Mouse (Mus musculus): ENCODE data around the gene Olfr1045. TPM values are rescaled to one million over a fixed set of nuclear protein-coding genes. Genes with fewer than 3 reads are reported as not detected.
"Not testable (repeated sequence)": the region's sequence is repeated elsewhere in the genome, so short reads cannot be mapped to it uniquely, and the experiment has no call there.

Olfr1045 gene
- not detected in 2 replicates for polyA plus RNA-seq (2012; rRNA removed)

DNA sequence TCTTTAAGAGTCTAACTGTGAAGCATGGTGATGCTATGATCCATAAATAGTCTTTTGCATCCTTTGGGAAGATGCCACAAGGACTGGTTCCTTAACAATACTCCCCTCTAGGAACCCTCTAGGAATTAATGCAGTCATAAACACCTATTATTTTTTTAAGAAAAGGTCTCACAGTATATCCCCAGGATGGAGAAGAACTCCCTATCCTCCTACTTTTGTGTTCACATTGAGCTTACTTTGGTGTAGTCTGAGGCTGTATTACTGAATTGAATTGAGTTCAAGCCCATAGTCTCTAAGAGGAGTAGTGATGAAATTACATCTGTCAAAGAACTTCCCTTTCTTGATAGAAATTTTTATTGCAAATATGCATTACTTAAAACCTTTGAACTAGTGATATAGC is at the start of gene Olfr1045:
TSS of gene Olfr1045 (minus strand) at position 101 of the 400 bp plus-strand sequence.
- DNase-seq (ENCODE audit: low read depth, low spot score) = no peak

DNA sequence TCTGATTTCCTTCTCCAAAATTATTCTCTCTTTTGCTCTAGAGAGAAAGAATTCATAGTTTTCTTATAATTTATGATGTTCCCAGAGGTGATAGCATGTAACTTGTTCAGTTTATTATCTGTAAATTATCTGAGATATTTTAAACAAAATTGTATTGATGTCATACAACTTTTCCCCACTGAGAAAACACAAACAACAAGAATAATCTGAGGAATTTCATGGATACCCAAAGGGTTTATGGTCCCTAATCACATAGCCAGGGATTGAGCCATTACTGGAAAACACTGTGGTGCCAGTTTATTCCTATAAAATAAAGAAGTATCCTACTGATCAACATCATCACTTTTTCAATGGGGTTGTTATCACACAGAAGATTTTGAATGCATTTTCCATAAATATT is 37.4 kb upstream of the Olfr1045 start, which contains the start of gene Olfr1048:
TSS of gene Olfr1048 (minus strand) at position 101 of the 400 bp plus-strand sequence.
- DNase-seq (ENCODE audit: low read depth, low spot score) = no peak

DNA sequence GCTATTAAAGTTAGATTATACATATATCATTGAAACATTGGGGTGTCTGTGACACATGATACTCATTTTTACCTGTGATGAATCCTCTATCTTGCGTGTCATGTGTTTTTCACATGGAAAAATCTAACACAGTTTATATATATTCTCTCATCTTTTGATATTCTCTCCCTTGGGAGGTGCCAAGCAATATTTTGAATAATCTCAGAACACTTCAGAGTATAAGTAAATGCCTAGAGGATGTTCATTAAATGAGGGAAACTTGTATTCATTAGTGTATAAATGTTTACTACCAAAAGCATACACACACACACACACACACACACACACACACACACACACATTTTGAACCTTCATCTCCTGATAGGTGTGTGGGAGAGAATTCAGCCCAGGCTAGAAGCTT is 28.5 kb upstream of the Olfr1045 start, which contains the start of gene Olfr1047:
TSS of gene Olfr1047 (minus strand) at position 101 of the 400 bp plus-strand sequence.
- WGBS = 89% methylated on average over 1 of the region's 1 CpGs
- no peak for DNase-seq (ENCODE audit: low read depth, low spot score)

DNA sequence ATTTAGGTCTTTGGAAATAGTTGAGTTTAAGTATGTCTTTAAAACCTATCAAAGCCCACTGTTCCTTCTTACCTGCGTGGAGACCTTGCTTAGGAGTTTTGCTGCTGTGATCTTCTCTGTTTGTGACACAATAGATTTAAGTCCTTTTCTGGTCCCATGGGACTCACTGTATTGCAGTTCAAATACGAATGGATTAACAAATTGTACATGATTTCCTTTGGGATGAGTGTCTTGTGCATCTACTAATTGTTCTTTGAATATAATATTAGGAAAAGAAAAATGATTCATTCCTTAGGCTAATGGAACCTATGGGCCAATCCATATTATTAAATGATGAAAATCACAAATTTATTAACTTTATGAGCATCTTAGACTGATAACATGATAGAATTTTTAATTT is 16.4 kb upstream of the Olfr1045 start, which contains the start of gene Olfr1046:
TSS of gene Olfr1046 (minus strand) at position 101 of the 400 bp plus-strand sequence.
- WGBS = 56% methylated on average over 2 of the region's 2 CpGs
- DNase-seq (ENCODE audit: low read depth, low spot score) = no peak

DNA sequence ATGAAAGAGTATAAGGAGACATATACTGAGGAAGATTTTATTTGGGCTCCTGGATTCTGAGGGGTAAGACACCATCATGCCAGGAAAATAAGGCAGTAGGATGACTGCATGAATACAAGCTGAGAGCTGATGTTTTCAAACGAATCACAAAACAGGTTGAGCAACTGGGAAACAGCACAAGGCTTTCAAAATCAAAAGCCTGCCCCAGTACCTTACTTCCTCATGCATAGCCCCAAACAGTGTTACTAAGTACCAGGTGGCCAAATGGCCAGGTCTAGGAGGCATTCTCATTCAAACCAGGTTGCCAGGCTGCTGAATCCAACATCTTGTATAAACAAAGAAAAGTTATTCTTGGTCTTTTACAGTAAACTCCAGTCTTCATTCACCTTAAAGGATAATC is 6.9 kb downstream of the Olfr1045 start:
- WGBS = 30% methylated on average over 1 of the region's 1 CpGs

DNA sequence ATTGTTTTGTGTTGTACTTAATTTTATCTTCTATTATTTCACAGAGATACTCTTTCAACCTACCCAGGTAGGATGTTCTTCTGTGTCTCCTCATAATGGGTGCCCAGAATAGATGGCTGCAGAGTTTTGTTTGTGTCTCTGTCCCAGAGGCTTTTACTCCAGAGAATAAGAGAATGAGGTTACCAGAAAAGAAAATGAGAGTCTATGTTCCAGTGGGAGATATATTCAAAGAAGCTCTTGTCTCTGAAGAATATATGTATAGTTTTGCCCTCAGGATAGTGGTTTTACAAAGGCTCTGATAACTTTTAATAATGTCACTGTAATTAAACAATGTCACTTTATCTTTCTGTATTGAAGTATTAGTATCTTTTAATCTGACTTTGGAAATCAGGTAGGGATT is 17.2 kb downstream of the Olfr1045 start, which contains the start of gene Olfr52:
TSS of gene Olfr52 (minus strand) at position 101 of the 400 bp plus-strand sequence.
- no peak for DNase-seq (ENCODE audit: low read depth, low spot score)

More for the DNA sequence above, 6.9 kb downstream of the Olfr1045 start:
- DNase-seq (ENCODE audit: low read depth, low spot score) = no peak

DNA sequence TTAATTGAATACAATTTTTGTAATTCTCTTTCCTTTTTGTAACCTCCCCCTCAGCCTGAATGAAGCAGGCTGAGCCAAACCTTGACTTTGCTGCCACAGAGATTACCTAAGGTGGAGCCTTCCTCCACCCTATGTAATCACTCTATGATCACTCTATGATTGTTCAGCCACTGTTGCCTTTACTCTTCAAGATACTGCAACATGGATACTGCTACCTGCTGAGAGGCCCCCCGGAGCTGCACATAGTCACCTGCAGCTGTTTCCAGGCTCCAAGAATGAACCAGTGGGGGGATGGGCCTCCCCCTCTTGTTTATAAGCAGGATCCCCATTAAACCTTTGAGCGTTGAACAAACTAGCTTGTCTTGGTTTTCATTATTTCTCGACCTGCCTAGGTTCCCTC is 22.9 kb downstream of the Olfr1045 start:
- DNase-seq (ENCODE audit: low read depth, low spot score) = no peak
- WGBS = 59% methylated on average over 3 of the region's 3 CpGs

DNA sequence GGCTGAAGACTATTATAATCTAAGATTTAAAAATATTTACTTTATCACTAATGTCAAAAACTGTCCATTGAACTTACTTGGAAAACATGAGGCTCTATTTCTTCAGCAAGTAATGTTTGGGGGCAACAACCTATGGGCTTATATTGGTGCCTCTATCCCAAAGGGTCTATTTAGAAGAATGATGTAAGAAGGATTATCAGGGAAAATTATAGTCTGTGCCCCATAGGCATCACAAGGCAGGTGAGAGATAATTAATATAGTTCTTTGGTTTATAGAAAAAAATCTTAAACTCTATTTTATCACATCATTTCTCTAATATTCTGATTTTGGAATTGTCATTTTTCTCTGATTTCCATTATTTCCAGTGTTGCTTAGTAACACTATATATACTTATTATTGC is 25.1 kb downstream of the Olfr1045 start, which contains the start of gene Olfr1044:
TSS of gene Olfr1044 (minus strand) at position 101 of the 400 bp plus-strand sequence.
- no peak for DNase-seq (ENCODE audit: low read depth, low spot score)

DNA sequence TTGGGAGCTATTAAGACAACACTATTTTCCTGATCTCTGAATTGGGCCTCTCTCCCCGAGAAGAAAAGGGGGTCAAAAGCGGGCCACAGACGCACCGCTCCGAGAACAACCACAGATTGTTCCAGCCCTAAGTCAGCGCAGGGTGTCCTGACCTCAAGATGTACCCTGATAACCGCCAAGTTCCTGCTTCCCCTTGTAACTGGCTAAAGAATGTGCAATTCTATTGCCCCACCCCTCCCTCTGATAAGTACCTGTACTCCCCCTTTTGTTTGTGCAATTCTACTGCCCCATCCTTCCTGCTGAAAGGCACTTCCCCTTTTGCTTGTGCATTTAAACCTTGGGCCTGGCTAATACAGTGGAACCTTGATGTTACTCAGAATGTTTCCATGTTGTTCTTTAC is 27.4 kb downstream of the Olfr1045 start:
- WGBS = 68% methylated on average over 7 of the region's 7 CpGs
- DNase-seq (ENCODE audit: low read depth, low spot score) = not testable (repeated sequence)

DNA sequence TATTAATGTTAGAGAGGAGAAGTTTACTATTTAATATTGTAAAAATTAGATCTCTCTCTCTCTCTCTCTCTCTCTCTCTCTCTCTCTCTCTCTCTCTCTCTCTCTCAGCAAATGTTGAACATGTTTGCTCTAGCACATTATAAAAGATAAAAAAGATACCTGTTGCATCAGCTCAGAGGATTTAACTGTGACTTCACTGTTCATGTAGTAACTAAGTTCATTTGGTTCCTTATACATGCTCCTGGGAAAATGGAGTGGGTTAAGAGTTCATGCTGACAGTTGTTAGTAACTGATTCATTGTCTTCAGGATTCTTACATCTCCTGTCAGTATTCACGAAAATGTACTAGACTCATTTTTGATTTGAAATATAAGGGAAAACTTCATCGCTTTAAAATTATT is 35.4 kb downstream of the Olfr1045 start, which contains the start of gene Olfr1043:
TSS of gene Olfr1043 (minus strand) at position 101 of the 400 bp plus-strand sequence.
- DNase-seq (ENCODE audit: low read depth, low spot score) = no peak
- 79% methylated on average over 2 of the region's 2 CpGs for WGBS

DNA sequence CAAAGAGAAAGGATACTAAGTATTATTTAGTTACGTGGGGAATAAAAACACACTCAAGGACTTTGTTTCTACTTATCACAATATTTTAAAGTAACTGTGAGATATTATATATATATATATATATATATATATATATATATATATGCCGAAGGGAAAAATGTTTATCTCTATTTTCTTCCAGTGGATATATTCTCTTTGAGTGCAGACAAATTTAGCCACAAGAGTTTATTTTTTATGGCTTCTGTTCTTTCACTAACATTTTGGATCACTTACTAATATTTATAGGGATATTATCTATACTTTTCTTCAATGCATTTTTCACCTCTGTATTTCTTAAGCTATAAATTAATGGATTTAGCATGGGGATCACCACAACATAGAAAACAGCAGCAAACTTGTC is 41.1 kb downstream of the Olfr1045 start, which contains the start of gene Olfr1042:
TSS of gene Olfr1042 (minus strand) at position 101 of the 400 bp plus-strand sequence.
- 89% methylated on average over 2 of the region's 2 CpGs for WGBS
- no peak for DNase-seq (ENCODE audit: low read depth, low spot score)

DNA sequence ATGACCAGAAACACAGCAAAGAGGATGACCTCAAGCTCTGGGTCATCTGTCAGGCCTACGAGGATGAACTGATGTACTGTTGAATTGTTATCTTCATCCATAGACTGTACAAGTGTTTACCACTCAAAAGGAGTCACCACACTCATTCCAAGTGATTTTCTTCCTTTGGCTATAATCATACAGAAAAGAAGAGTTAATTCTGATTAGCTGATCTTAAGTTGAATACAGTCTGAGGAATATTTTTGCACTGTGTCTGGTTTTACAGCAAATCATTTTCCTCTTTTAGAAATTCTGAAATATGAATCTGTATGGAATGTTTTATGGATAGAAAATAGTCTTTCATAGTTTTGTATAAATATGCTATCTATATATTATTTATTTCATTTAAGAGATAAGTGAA is 56.2 kb downstream of the Olfr1045 start, which contains the start of gene Olfr1040:
TSS of gene Olfr1040 (minus strand) at position 101 of the 400 bp plus-strand sequence.
- no peak for DNase-seq (ENCODE audit: low read depth, low spot score)
- 79% methylated on average over 1 of the region's 1 CpGs for WGBS

Other genes with a start within 250 kb of the Olfr1045 start
- gene Olfr1029, start 229.1 kb downstream of the Olfr1045 start, polyA plus RNA-seq (2012; rRNA removed) = not detected in 2 replicates
- gene Olfr1030, start 223.7 kb downstream of the Olfr1045 start, polyA plus RNA-seq (2012; rRNA removed) = not detected in 2 replicates
- not detected in 2 replicates for gene Olfr1031, start 212.7 kb downstream of the Olfr1045 start, polyA plus RNA-seq (2012; rRNA removed)
- not detected in 2 replicates for gene Olfr1032, start 197.5 kb downstream of the Olfr1045 start, polyA plus RNA-seq (2012; rRNA removed)
- 0.12 and 0.34 TPM in 2 replicates for gene Olfr1033, start 182.4 kb downstream of the Olfr1045 start, polyA plus RNA-seq (2012; rRNA removed)
- gene Olfr1034, start 157.1 kb downstream of the Olfr1045 start, polyA plus RNA-seq (2012; rRNA removed) = 0.01 and 0.03 TPM in 2 replicates
- gene Olfr1036, start 129.0 kb downstream of the Olfr1045 start, polyA plus RNA-seq (2012; rRNA removed) = not detected in 2 replicates
- not detected in 2 replicates for gene Olfr1037, start 115.6 kb downstream of the Olfr1045 start, polyA plus RNA-seq (2012; rRNA removed)
- gene Olfr1039, start 67.1 kb downstream of the Olfr1045 start, polyA plus RNA-seq (2012; rRNA removed) = not detected in 2 replicates
- gene Olfr1040, start 56.3 kb downstream of the Olfr1045 start, polyA plus RNA-seq (2012; rRNA removed) = not detected in 2 replicates
- gene Olfr1042, start 41.2 kb downstream of the Olfr1045 start, polyA plus RNA-seq (2012; rRNA removed) = not detected in 2 replicates
- not detected in 2 replicates for gene Olfr1043, start 35.5 kb downstream of the Olfr1045 start, polyA plus RNA-seq (2012; rRNA removed)
- gene Olfr1044, start 25.2 kb downstream of the Olfr1045 start, polyA plus RNA-seq (2012; rRNA removed) = not detected in 2 replicates
- gene Olfr52, start 17.3 kb downstream of the Olfr1045 start, polyA plus RNA-seq (2012; rRNA removed) = not detected in 2 replicates
- gene Olfr1046, start 16.3 kb upstream of the Olfr1045 start, polyA plus RNA-seq (2012; rRNA removed) = not detected in 2 replicates
- gene Olfr1047, start 28.4 kb upstream of the Olfr1045 start, polyA plus RNA-seq (2012; rRNA removed) = not detected in 2 replicates
- gene Olfr1048, start 37.3 kb upstream of the Olfr1045 start, polyA plus RNA-seq (2012; rRNA removed) = not detected in 2 replicates
- not detected in 2 replicates for gene Olfr1049, start 55.3 kb upstream of the Olfr1045 start, polyA plus RNA-seq (2012; rRNA removed)
- not detected in 2 replicates for gene Olfr1051, start 76.1 kb upstream of the Olfr1045 start, polyA plus RNA-seq (2012; rRNA removed)
- not detected in 2 replicates for gene Olfr1052, start 89.4 kb upstream of the Olfr1045 start, polyA plus RNA-seq (2012; rRNA removed)
- not detected in 2 replicates for gene Olfr1053, start 112.3 kb upstream of the Olfr1045 start, polyA plus RNA-seq (2012; rRNA removed)
- gene Olfr1054, start 132.4 kb upstream of the Olfr1045 start, polyA plus RNA-seq (2012; rRNA removed) = not detected in 2 replicates
- not detected in 2 replicates for gene Olfr1055, start 147.3 kb upstream of the Olfr1045 start, polyA plus RNA-seq (2012; rRNA removed)
- not detected in 2 replicates for gene Olfr1056, start 159.5 kb upstream of the Olfr1045 start, polyA plus RNA-seq (2012; rRNA removed)
- gene Olfr1057, start 175.4 kb upstream of the Olfr1045 start, polyA plus RNA-seq (2012; rRNA removed) = not detected in 2 replicates
- gene Olfr1058, start 185.6 kb upstream of the Olfr1045 start, polyA plus RNA-seq (2012; rRNA removed) = not detected in 2 replicates
- not detected in 2 replicates for gene Olfr1061, start 211.0 kb upstream of the Olfr1045 start, polyA plus RNA-seq (2012; rRNA removed)
- gene Olfr1062, start 223.7 kb upstream of the Olfr1045 start, polyA plus RNA-seq (2012; rRNA removed) = not detected in 2 replicates
- not detected in 2 replicates for gene Olfr1065, start 247.6 kb upstream of the Olfr1045 start, polyA plus RNA-seq (2012; rRNA removed)

All from large intestine, adult 2 months (tissue).